Mouse (Mus musculus): Measurements from ENCODE around the gene B3gnt2. TPM values are rescaled to one million over a fixed set of nuclear protein-coding genes. Genes with fewer than 3 reads are reported as not detected.

B3gnt2 gene
- polyA plus RNA-seq, 1 experiment, result 8.8 TPM

DNA sequence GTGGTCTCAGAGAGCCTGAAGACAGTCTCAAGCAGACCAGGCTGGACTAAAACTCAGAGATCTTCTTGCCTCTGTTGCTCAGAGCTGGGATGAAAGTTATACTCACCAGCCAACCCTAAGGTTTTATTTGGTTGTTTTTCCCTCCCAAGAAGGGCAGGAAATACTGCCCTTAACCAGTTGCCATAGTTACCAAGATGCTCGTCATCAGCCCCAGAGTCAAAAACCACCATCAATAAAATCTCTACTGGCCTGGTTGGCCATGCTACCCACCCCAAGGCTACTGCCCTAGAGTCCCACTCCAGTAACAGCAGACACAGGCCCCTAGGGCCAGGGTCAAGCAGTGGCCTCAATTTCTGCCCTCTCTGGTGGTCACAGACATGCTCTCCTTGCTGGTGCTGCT is 8.3 kb downstream of the B3gnt2 start:
- WGBS, result 37% methylated on average over 1 of the region's 1 CpGs
- no peak for DNase-seq (ENCODE audit: low read depth, low spot score)

DNA sequence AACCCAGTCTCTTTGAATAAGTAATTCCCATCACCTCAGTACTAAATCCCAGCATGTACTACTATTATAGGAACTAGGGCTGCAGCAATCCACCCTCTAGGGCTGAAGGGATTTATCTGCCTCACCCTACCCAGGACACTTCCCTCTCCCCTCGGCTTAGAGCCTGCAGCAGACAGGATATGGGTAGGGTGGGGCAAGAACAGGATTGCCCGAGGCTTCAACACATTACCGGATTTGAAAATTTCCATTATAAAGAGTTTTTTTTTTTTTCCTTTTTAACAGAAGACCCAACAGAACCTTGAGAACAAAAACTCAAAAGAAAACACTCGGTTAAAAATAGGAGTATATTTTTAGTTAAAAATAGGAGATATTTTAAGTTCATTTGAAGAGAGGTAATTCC is 9.3 kb downstream of the B3gnt2 start:
- 20% methylated on average over 4 of the region's 4 CpGs for WGBS

DNA sequence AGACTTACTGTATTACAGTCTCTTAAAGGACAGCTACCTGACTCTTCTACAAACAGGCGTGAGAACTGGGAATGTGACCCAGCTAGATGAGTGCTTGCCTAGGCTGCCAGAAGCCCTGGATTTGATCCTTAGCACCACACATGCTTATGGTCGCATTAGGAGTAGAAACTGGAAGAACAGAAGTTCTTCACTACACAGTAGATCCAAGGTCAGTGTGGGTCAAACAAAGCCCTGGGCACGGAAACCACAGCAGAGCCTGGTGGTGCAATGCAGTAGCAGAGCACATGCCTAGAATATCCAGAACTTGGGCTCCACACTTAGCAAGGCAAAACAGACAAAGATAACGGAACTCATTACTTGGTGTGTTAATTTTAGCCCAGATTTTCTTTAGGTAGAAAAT is 10.7 kb downstream of the B3gnt2 start:
- no peak for DNase-seq (ENCODE audit: low read depth, low spot score)
- 68% methylated on average over 4 of the region's 4 CpGs for WGBS

More for the DNA sequence above, 9.3 kb downstream of the B3gnt2 start:
- no peak for DNase-seq (ENCODE audit: low read depth, low spot score)

DNA sequence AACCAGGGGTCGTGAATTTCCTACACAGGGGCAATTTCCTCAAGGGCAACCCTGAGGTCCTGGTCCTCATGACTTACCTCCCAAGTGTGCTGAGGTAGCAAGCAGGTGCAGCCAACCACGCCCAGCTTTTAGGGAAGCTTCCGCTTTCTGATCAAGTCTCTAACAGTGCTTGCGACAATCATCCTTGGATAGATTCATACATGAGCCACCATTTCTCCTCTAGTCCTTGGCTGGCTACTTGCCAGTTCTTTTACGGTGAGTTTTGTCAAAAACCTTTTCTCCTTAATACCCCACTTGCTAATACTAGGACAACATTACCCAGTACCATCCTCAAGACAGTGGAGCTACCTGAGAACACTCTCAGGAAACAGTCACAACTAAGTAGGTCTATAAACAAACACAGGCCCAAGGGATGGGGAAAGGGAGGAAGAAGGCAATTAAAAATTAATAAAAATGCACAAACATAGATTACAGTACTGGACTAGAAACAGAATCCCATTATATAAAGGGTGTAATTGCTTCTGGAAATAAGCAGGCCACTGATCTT is 12.0 kb downstream of the B3gnt2 start:
- WGBS, result 23% methylated on average over 5 of the region's 5 CpGs

GRCm38 (mm10) chr11:22847732-22848648 is 12.8 kb downstream of the B3gnt2 start:
- peak; percentile 44 for DNase-seq (ENCODE audit: low read depth, low spot score)
- 12% methylated on average over 8 of the region's 8 CpGs for WGBS

More for the DNA sequence above, 12.0 kb downstream of the B3gnt2 start:
- DNase-seq (ENCODE audit: low read depth, low spot score), result peak; percentile 33

GRCm38 (mm10) chr11:22846960-22847731 is 13.6 kb downstream of the B3gnt2 start:
- WGBS, result 49% methylated on average over 8 of the region's 8 CpGs

GRCm38 (mm10) chr11:22846093-22846835 is 14.5 kb downstream of the B3gnt2 start:
- 25% methylated on average over 6 of the region's 6 CpGs for WGBS
- no peak for DNase-seq (ENCODE audit: low read depth, low spot score)

More at GRCm38 (mm10) chr11:22846960-22847731, 13.6 kb downstream of the B3gnt2 start:
- DNase-seq (ENCODE audit: low read depth, low spot score), result peak; percentile 61

GRCm38 (mm10) chr11:22844754-22845718 is 15.7 kb downstream of the B3gnt2 start:
- WGBS, result 65% methylated on average over 4 of the region's 4 CpGs
- DNase-seq (ENCODE audit: low read depth, low spot score), result no peak

DNA sequence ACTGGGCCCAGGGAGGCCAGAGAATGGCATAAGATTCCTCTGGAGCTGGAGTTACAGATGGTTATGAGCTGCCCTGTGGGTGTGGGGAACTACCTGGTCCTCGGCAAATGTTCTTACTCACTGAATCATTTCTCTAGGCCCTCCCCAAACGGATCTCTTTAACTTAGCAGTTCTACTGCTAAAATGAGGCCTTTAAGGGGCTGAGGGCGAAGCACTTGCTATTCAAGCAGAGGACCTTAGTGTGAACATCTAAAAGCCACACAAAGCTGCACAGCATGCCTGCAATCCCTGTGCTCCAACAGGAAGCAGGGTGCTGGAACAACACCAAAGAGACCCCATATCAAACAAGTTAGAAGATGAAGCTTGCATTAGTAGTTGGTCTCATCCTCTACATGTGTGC is 21.3 kb downstream of the B3gnt2 start:
- DNase-seq (ENCODE audit: low read depth, low spot score), result no peak
- WGBS, result 67% methylated on average over 3 of the region's 3 CpGs

- WGBS, result 39% methylated on average over 1 of the region's 1 CpGs
- no peak for DNase-seq (ENCODE audit: low read depth, low spot score)
Observed at GRCm38 (mm10) chr11:22838361-22838760, 22.4 kb downstream of the B3gnt2 start.

DNA sequence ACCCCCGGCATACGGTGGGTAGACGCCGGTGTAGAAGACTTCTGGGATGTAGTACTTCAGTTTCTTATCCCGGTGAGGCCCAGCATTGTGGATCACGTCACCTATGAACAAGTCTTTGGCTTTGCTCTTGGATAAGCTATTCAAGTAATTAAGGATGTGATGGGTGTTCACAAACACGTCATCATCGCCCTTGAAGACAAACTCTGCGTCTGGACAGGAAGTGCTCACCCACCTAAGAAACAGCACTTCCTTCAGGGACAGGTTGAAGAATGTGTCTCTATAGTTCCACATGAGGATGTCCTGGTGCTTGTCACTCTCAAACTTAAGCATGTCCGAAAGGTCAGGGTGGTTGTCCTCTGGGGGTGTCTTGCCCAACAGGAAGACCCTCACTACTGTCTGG is 24.5 kb downstream of the B3gnt2 start:
- no peak for DNase-seq (ENCODE audit: low read depth, low spot score)
- WGBS, result 86% methylated on average over 10 of the region's 10 CpGs

GRCm38 (mm10) chr11:22832600-22832999 is 28.2 kb downstream of the B3gnt2 start:
- 78% methylated on average over 4 of the region's 4 CpGs for WGBS
- no peak for DNase-seq (ENCODE audit: low read depth, low spot score)

DNA sequence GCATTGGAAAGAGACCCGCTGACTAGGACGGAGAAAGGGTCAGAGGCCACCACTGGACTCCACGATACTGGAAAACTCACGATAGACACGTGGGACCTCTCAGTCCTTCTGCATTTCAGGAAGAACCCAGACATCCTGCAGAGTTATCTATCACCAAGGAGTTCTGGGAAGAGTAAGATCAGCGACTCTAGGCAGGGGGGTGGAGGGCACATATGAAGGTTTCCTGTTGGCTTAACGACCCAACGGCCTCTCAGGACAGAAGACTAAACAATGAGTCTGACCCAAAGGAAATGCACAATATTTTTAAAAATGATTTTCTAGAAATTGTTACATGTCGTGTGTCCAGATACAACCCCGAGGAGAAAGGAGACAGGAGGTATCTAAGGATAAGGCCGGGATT is 28.8 kb downstream of the B3gnt2 start:
- DNase-seq (ENCODE audit: low read depth, low spot score), result no peak
- WGBS, result 90% methylated on average over 11 of the region's 11 CpGs

- 79% methylated on average over 6 of the region's 6 CpGs for WGBS
Observed at GRCm38 (mm10) chr11:22830684-22831083, 30.1 kb downstream of the B3gnt2 start.

GRCm38 (mm10) chr11:22830179-22830611 is 30.6 kb downstream of the B3gnt2 start:
- no peak for DNase-seq (ENCODE audit: low read depth, low spot score)
- WGBS, result 27% methylated on average over 5 of the region's 5 CpGs

More at GRCm38 (mm10) chr11:22830684-22831083, 30.1 kb downstream of the B3gnt2 start:
- DNase-seq (ENCODE audit: low read depth, low spot score), result no peak

DNA sequence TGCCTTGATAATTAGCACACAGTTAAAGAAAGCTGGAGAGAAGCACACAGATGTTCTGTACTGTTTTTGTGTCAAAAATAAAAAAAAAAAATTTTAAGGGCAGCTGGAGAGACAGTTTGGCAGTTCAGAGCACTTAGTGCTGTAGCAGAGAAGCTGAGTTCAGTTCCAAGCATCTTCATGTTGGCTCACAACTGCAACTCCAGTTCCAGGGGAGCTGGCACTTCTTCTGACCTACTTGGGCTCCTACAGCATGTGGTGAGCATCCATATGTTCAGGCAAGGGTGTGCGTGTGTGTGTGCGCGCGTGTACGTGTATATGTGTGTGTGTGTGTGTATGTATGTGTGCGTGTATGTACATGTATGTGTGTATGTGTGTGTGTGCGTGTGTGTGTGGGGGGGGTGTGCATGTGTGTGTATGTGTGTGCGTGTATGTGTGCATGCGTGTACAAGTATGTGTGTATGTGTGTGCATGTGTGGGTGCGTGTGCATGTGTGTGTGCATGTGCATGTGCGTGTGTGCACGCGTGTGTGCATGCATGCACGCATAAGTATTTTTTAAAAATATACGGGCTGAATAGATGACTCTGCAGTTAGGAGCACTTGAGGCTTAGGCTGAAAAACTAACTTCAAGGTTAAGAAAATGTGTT is 31.7 kb downstream of the B3gnt2 start:
- WGBS, result 94% methylated on average over 15 of the region's 15 CpGs
- no peak for DNase-seq (ENCODE audit: low read depth, low spot score)

- no peak for DNase-seq (ENCODE audit: low read depth, low spot score)
- 86% methylated on average over 4 of the region's 4 CpGs for WGBS
Observed at GRCm38 (mm10) chr11:22827514-22828080, 33.2 kb downstream of the B3gnt2 start.

DNA sequence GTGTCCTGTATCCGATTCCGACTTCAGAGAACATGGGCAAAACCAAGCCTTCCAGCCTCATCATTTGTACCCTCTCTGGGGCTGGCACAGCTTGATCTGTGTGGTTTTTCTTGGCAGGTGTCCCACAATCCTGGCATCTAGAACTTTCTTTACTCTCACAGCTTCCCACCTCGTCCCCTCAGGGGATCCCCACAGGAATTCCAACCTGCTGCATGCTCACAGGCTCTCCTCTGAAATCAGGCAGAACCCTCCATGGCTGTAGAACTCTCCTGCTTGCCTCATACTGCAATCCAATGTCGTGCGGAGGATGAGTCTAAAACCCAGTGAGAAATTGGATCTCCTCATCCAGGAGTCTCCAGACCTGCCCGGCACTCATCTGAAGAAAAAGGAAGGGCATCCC is 34.1 kb downstream of the B3gnt2 start:
- 95% methylated on average over 6 of the region's 6 CpGs for WGBS
- DNase-seq (ENCODE audit: low read depth, low spot score), result no peak

Data from large intestine, adult 2 months (tissue).